In the genomic region with DNA sequence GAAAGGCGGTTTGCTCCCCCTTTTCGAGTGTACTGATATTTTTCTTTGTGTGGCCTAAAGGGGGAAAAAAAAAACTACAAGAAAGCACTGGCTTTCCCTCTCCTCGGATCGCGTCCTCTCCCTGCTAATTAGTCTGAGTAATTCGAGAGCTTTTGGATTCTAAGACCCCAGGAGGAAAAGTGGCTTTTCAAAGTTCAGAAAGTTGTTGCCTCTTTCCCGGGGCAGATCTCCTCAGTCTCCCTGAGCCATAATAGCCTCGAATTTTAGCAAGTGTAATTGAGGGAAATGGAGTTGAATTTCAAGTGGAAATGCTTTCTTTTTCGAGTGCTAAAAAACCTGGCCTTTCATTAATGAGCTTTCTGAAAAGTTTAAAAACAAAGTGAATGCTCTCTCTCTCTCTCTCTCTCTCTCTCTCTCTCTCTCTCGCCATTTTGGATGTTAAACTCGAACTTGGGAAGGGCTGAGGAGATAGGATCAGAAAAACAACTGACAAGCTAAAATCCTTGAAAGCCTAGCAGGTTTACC, we compare ENCODE assay signal across 9 mouse cellular contexts. TPM values are rescaled to one million over a fixed set of nuclear protein-coding genes. Genes with fewer than 3 reads are reported as not detected.
DNase-seq lines count a peak whose midpoint lies in the region; ATAC-seq and TF ChIP-seq lines count a peak whose summit lies in the region.
"Had no signal": no experiment of that assay in that cellular context is flagged by ENCODE, and none has a peak within 500 bp of the region (broad histone marks: within the 10 kb centered on the region; RNA-seq: fewer than 3 reads in every experiment).

No protein-coding gene starts in this region.

- intact Hi-C loops in heart, postnatal 10 days (cut with DNase I) = loop anchor here (5.0 to 10.0 kb wide), 2 partner anchors 325 to 552 kb away; a partner anchor contains a TSS

- no peak overlapping the region for H3K9ac ChIP-seq in heart, embryonic 15.5 days
- H3K9ac ChIP-seq in forebrain, postnatal 0 days = peak overlapping the region; percentile 53
- H3K9ac ChIP-seq in midbrain, postnatal 0 days (replicated peaks; ENCODE audit: low read length, poor library complexity, severe bottlenecking) = peak overlapping the region; percentile 42; the same call in 1 of the 2 replicates
- H3K9ac ChIP-seq: liver, embryonic 13.5 days had no signal

- DNase-seq in heart, postnatal 10 days = no peak
- DNase-seq in Muller cell, postnatal 12 days (ENCODE audit: inconsistent ontology term) = peak; percentile 55
- no peak for DNase-seq in forebrain, postnatal 0 days
- no peak for DNase-seq in midbrain, postnatal 0 days (ENCODE audit: low spot score)
- no peak for DNase-seq in lung, postnatal 25 days (ENCODE audit: low spot score)
- DNase-seq in kidney, adult 11 months = no peak
- no peak for DNase-seq in urinary bladder, postnatal 10 days (ENCODE audit: low spot score)
- DNase-seq: liver, embryonic 13.5 days had no signal

- peaks cover 97% of the 10 kb centered on the region for H3K27me3 ChIP-seq in heart, embryonic 15.5 days
- peaks cover 29% of the 10 kb centered on the region for H3K27me3 ChIP-seq in forebrain, postnatal 0 days (ENCODE audit: insufficient read depth, low read length)
- peaks cover 93% of the 10 kb centered on the region for H3K27me3 ChIP-seq in midbrain, postnatal 0 days (ENCODE audit: insufficient read depth, low read length)

- H3K9me3 ChIP-seq in heart, embryonic 15.5 days (replicated peaks) = no peaks in the 10 kb centered on the region
- H3K9me3 ChIP-seq in forebrain, postnatal 0 days (ENCODE audit: low read length) = no peaks in the 10 kb centered on the region
- H3K9me3 ChIP-seq in midbrain, postnatal 0 days (ENCODE audit: low read length) = no peaks in the 10 kb centered on the region
- H3K9me3 ChIP-seq: liver, embryonic 13.5 days had no signal

- no peak overlapping the region for H3K4me2 ChIP-seq in heart, embryonic 15.5 days
- peak overlapping the region; percentile 72 for H3K4me2 ChIP-seq in forebrain, postnatal 0 days (ENCODE audit: low read depth)
- peak overlapping the region; percentile 44; the same call in 1 of the 2 replicates for H3K4me2 ChIP-seq in midbrain, postnatal 0 days (ENCODE audit: low read depth, low read length, poor library complexity, severe bottlenecking)

- H3K36me3 ChIP-seq in heart, embryonic 15.5 days = no peaks in the 10 kb centered on the region
- no peaks in the 10 kb centered on the region for H3K36me3 ChIP-seq in forebrain, postnatal 0 days (ENCODE audit: insufficient read depth)
- H3K36me3 ChIP-seq in midbrain, postnatal 0 days (ENCODE audit: insufficient read depth, low read length) = no peaks in the 10 kb centered on the region
- H3K36me3 ChIP-seq: liver, embryonic 13.5 days had no signal

- H3K4me1 ChIP-seq in heart, embryonic 15.5 days (replicated peaks) = peaks cover 38% of the 10 kb centered on the region
- no peaks in the 10 kb centered on the region for H3K4me1 ChIP-seq in forebrain, postnatal 0 days (ENCODE audit: insufficient read depth)
- no peaks in the 10 kb centered on the region for H3K4me1 ChIP-seq in midbrain, postnatal 0 days (ENCODE audit: insufficient read depth, low read length)

- no peak for ATAC-seq in heart, embryonic 15.5 days (replicated peaks; ENCODE audit: insufficient number of reproducible peaks, insufficient read depth, low FRiP score, low read depth)
- ATAC-seq in forebrain, postnatal 0 days = no peak
- ATAC-seq in midbrain, postnatal 0 days (ENCODE audit: low FRiP score) = no peak

- H3K27ac ChIP-seq in heart, embryonic 15.5 days = no peak overlapping the region
- H3K27ac ChIP-seq in forebrain, postnatal 0 days (ENCODE audit: low read depth, low read length) = peak overlapping the region; percentile 62
- no peak overlapping the region for H3K27ac ChIP-seq in midbrain, postnatal 0 days (ENCODE audit: low read depth, low read length)
- H3K27ac ChIP-seq: liver, embryonic 13.5 days had no signal

- H3K4me3 ChIP-seq in heart, embryonic 15.5 days = peak overlapping the region; percentile 42; the same call in 1 of the 2 replicates
- peak overlapping the region; percentile 45 for H3K4me3 ChIP-seq in forebrain, postnatal 0 days (ENCODE audit: low read depth, low read length)
- peak overlapping the region; percentile 35 for H3K4me3 ChIP-seq in midbrain, postnatal 0 days (ENCODE audit: low read depth, low read length)

- no peak for TF ChIP-seq CTCF in forebrain, postnatal 0 days (IDR thresholded peaks at IDR 0.05; ENCODE audit: low read depth)
- no peak for TF ChIP-seq CTCF in midbrain, postnatal 0 days (IDR thresholded peaks at IDR 0.05)

- 2% methylated on average over 11 of the region's 11 CpGs for WGBS in heart, embryonic 15.5 days
- WGBS in forebrain, postnatal 0 days = 5% methylated on average over 11 of the region's 11 CpGs
- WGBS in midbrain, postnatal 0 days = under 1% methylated on average over 11 of the region's 11 CpGs

RNA-seq across cellular contexts. Expression of a gene that starts 8.3 kb away (rescaled TPM):
- 0.05 and 0.18 TPM in 2 replicates for polyA plus RNA-seq in heart, embryonic 15.5 days (2015; fragmentation: Nextera tagmentation; extraction: Ambion mirVana)
- not detected for total RNA-seq in heart, postnatal 10 days (2021)
- total RNA-seq in forebrain, postnatal 0 days (2014; rRNA removed) = 19.0 and 32.9 TPM in 2 replicates
- 14.6 and 19.0 TPM in 2 replicates for polyA plus RNA-seq in forebrain, postnatal 0 days (2015; fragmentation: Nextera tagmentation; extraction: Ambion mirVana)
- 15.4 and 27.1 TPM in 2 replicates for total RNA-seq in midbrain, postnatal 0 days (2014; rRNA removed)
- 6.9 and 11.3 TPM in 2 replicates for polyA plus RNA-seq in midbrain, postnatal 0 days (2015; fragmentation: Nextera tagmentation; extraction: Ambion mirVana)

Comparison
In these comparisons a context has a peak if more than half of its experiments do, and no peak if none do; other contexts are left out.
1. RNA of a gene that starts 8.3 kb away (total RNA-seq): 19.0 to 32.9 TPM in forebrain, postnatal 0 days and 15.4 to 27.1 TPM in midbrain, postnatal 0 days; not detected in heart, postnatal 10 days; every median in the first group is over 10 times any median in the second.
2. Peak in every context shown above with its lines, with median percentiles within 50 percentile points of each other: H3K4me3 ChIP-seq.